Mouse (Mus musculus): ENCODE results near the gene Arhgap4.
A peak's percentile ranks its signal among the peaks of the same experiment; 100 is the strongest.

Gene Arhgap4

DNA sequence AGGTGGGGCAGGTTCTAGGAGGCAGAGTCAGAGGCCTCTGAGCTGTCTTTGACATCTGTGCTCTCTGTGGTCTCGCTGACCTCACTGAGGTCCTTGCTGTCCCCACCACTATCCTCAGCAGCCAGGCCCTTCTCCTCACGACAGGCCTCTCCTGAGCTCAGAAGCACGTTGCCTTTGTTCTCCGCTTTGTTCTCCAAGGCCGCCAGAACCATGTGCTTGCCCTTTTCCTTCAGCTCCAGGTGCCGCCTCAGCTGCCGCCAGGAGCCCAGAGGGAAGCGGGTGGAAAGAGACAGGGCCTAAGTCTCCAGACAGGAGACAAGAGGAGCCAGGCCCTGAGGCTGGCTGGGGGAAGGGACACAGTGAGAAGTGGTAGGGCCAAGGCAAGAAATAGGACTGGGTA, 4.7 kb downstream of the Arhgap4 start:
- no peak for DNase-seq (ENCODE audit: extremely low read depth, insufficient read length, low spot score)

DNA sequence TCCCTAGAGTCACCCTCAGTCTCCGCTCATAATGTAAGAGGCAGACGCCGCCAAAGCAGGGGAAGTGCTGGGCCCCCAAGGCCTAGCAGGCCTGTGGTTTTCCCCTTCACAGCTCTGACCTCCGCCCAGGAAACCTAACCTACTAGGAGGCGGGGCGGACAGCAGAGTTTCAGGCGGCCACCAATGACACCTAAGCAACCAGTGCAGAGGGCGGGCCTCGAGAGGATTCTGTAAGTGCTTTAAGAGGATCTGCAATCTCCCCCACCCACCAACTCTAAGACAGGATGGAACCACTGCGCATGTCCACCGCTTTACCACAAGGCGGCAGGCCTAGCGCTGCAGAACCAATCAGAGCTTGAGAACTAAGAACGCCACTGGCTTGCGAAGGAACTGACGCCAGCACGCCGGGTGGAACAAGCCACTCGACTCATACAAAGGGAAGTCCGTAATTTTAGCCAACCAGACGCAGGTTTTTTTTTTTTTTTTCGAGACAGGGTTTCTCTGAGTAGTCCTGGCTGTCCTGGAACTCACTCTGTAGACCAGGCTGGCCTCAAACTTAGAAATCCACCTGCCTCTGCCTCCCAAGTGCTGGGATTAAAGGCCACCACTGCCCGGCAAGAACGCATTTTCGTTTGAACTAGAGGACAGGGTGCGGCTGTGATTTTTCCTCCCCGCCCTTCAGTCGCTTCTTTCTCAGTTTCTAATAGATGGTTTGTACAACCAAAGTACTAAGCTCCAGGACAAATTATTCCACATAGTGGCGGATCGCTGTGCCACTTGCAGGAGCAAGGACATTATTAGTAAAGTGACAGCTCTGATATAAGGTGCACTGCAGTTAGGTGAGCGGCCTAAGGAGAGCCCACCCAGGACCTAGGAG, 6.6 kb downstream of the Arhgap4 start:
- DNase-seq (ENCODE audit: extremely low read depth, insufficient read length, low spot score): peak; percentile 89

DNA sequence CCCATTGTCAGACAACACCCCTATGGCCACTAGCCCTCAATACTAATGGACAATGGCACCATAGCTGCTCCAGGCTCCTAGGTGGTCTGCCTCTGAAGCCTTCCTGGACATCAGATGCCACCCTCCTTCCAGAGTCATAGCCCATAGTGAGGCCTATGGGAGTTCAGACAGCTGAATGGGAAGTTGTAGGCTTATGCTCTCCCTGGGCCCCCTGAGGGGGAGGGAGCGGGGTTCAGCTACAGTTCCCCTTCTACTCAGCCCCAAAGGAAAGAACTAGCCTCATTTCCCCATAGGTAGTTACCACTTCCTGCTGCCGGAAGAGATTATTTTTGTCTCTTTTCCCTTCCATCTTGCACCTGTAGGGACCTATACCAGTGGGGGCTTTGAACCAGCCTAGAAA, 10.1 kb downstream of the Arhgap4 start:
- no peak for DNase-seq (ENCODE audit: extremely low read depth, insufficient read length, low spot score)

DNA sequence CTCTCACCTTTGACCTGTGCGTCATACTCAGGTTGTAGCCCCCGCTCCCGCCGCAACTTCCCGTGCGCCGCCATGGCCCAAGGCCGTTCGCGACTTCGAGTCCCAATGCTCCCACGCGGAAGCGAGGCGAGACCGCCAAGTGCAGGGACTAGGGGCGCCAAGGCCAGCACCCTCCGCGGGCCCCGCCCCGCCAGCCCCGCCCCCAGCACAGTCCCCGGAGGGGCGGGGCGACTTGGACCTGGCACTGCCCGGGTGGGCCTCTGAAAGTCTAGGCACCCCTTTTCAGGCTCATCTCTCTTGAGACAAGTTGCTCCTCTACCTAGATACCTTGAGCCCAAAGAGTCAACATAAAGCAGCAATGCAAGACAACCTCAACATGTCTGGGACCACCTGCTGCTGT, 10.5 kb downstream of the Arhgap4 start:
- DNase-seq (ENCODE audit: extremely low read depth, insufficient read length, low spot score): no peak

DNA sequence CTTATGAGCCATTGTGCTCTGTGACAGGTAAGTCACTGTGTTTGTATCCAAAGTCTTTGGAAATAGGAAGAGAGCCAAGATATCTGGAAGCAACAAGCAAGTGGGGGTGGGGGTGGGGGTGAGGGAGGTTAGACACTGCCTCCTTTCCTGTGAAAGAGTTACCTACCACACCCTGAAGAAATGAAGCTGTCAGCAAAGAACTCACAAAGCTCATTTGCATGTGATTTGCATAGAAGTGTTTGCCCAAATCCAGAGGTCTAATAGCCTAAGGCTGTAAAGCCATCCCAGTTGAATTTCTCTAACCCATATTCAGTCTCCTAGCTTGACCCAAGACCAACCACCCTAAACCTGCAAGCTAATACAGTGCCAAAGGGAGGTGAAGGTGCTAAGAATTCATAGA, 11.2 kb downstream of the Arhgap4 start:
- DNase-seq (ENCODE audit: extremely low read depth, insufficient read length, low spot score): no peak

DNA sequence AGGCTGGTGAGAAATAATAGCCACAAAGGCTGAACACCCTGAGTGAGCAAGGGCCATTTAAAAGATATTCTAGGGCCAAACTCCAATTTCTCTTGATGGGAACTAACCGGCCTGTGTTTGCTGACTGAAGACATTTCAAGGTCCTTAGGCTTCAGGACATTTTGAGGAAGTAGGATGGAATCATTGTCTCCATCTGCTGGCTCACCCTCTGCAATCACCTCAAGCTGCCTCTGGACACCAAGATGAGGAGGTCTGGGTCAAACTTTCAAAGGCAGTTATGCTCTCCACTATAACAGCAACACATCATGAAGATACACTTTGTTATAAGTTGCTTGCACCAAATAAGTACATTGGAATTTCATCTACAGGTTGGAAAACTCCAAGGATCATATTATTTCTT, 11.6 kb downstream of the Arhgap4 start:
- no peak for DNase-seq (ENCODE audit: extremely low read depth, insufficient read length, low spot score)

DNA sequence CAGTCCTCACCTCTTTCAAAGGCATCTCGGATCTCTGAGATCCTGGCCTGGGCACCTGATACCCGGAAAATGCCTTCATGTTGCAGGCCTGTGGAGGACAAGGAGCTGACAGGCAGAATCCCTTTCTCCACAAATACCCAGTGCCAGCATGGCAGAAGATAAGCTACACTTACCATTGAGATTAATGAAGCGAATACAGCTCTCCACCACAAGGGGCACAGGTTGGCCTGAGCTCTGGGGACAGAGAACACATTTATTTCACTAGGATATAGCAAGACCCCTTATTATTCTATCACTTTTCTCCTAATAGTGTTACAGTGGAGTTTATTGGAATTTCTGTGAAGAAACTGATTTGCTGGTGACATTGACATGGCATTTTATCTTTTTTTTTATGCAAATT, 23.7 kb downstream of the Arhgap4 start:
- DNase-seq (ENCODE audit: extremely low read depth, insufficient read length, low spot score): no peak

DNA sequence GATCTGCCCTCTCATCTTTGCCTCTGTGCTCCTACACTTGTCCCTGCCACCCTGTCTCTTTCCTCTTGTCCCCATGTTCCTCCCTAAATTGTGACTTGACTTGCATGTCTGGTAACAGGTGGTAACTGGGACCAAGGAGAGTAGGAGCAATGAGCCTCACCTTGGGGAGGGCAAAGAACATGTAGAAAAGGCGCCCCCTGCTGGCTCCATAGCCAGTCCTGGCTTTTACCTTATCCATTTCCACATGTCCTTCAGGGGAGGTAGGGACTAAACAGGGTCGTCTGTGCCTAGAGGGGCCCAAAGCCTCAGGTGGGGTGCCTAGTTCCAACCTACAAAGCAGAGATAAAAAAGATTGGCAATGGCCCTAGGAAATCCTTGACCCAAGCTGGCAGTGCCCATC, 26.0 kb downstream of the Arhgap4 start, which contains the start of gene L1cam:
Gene L1cam (minus strand): TSS at position 387 of the 400 bp plus-strand sequence.
- DNase-seq (ENCODE audit: extremely low read depth, insufficient read length, low spot score): no peak

DNA sequence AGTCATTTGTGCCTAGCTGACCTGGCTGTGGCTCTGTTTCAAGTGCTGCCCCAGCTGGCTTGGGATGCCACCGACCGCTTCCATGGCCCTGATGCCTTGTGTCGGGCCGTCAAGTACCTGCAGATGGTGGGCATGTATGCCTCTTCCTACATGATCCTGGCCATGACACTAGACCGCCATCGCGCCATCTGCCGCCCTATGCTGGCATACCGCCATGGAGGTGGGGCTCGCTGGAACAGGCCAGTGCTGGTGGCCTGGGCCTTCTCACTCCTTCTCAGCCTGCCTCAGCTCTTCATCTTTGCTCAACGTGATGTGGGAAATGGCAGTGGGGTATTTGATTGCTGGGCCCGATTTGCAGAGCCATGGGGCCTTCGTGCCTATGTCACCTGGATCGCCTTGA, 28.8 kb downstream of the Arhgap4 start:
- DNase-seq (ENCODE audit: extremely low read depth, insufficient read length, low spot score): no peak

DNA sequence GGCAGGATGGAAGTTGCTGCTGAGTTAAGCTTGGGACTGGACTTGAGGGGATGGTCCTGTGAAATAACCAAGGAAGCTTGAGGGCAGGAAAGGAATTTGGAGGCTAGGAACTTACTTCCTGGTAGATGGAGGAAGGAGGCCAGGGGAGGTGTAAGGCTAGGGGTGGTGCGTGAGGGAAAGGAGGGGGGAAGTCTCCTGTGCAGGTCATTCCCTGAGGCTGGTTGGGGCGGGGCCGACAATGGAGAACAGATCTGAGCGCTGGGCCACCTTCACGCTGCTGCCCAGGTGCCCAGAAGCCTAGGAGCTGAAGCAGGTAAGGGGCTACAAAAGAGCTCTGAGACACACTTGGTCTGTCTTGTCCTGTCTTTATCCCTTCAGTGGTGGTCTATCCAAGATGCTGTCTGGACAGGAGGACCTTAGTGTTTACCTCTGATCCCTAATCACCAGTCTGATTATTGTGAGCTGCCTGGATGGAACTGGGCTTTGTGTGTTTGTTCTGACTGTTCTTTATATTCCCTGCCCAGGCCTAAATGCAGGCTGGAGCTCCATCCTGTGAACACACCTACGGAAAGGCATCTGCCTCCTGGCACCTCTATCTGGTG, 30.0 kb downstream of the Arhgap4 start, which contains the start of gene Avpr2:
Gene Avpr2 (plus strand): TSS at position 552 of the 602 bp plus-strand sequence.
- DNase-seq (ENCODE audit: extremely low read depth, insufficient read length, low spot score): no peak

DNA sequence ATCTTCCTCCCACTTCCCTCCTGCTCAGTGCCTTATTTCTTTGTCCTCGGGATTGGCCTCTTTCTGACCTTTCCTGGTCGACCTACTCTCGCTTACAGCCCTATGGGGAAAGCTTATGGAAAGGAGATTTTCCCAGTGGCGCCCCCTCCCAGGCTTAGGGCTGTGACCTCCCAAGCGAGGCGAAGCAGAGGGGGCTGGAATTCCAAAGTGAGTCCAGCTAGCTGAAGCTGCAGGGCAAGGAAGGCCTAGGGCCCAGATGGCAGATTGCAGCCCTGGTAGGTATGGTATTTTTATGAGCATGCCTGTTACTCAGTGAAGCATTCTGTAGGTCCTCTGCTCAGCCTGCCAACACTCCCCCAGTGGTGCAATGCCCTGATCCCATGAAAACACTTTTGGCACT, 40.2 kb downstream of the Arhgap4 start:
- DNase-seq (ENCODE audit: extremely low read depth, insufficient read length, low spot score): no peak

DNA sequence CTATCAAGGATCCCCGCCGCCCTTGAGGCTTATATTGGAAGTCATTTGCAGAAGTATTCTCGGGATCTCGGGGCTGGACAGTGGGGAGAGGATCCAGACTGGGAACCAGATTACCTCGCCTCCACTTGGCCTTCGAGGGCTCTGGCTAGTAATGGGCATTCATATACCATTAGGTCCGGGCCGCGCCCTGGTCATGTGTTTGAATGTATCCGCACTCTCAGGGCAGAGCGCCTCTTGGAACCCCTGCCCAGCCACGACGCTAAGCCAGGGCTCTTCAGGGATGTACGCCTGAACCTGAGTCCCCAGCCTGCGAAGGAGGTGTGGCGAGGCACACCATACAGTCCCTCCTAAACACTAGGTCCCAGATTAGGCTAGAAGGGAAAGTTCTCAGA, 40.6 kb downstream of the Arhgap4 start:
- no peak for DNase-seq (ENCODE audit: extremely low read depth, insufficient read length, low spot score)

DNA sequence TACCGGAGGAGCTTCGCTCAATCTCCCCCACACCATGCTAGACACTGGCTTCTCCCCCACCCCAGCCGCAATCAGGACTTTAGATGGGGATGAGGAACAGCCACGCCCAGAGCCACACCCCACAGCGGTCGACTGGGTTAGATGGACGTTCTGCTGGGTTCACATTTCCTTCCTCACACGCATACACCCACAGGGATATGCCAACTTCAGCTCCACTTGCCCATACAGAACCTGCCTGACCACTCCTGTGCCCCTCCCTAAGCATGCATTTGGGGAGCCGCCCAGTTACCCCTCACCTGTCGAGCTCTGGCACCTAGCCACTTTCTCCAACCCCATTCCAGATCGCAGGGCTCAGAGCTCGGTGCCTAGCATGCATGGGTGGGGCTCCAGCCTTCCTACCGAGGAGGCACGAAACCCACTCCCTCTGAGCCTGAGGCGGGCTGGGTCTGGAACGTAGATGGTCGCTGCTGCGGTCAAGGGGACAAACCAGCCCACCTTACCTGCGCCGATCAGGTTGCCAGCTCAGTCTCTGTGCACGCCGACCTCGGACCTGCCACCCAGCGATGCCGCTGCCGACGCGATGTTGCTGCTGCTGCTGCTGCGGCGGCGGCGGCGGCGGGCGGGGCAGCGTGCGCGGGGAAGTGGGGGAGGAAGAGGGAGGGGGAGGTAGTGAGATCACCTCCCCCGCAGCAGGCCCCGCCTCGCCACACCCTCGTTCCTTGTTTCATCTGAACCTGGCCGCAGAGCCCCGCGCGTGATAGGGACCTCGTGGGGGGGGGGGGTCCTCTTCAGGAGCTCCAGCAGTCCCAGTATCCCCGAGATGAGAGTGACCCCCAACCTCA, 41.3 kb downstream of the Arhgap4 start:
- no peak for DNase-seq (ENCODE audit: extremely low read depth, insufficient read length, low spot score)

DNA sequence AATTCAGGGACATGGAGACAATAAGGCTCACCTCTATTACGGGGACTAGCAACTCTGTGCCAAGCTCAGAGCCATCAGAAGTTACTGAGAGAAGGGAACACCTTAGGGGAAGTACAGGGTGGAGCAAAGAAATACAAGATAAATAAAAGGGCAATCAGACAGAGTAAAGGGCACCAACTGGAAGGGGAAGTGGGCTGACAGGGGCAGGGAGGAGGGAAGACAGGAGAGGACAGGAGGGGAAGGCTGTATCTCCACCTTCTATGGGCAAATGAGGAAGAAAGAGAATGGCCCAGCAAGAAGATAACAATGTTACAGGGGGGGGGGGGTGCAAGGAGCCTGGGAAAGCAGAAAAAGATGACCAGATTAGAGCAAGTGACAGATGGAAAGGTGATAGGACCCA, 44.7 kb downstream of the Arhgap4 start:
- DNase-seq (ENCODE audit: extremely low read depth, insufficient read length, low spot score): no peak

DNA sequence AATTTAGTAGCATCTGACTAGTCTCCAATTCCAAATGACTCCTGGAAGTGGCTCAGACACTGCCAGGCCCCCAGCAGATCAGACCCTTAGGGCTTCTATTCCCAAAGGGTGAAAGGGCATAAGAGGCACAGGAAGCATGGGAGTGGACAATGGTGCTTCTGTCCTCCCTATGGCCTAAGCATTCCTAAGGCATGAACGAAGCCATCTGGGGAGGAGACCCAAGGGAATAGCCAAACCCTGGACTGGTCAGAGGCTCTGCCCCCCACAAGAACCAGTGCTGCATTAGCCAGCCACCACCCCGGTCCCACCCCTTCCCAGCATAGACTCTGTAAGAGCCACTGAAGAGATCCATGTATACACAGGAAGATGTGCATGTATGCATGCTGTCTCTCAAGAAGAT, 45.8 kb downstream of the Arhgap4 start:
- DNase-seq (ENCODE audit: extremely low read depth, insufficient read length, low spot score): peak; percentile 61

DNA sequence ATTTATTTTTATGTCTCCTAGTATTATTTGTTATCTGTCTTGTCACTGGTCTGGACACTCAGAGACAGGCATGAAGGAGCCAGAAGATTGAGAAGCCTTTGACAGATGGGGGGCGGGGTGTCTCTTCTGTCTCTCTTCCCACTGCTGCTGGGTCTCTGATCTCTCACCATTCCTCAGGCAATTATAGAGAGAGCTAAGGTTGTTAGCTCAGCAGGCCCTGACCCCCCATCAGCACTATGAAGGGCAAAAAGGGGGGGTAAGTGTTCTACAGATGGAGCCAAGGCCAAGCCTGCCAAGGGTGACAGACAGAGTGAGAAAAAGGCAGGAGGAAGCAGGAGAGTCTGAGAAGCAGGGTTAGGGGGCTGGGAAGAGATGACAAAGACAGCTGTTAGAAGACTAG, 49.7 kb downstream of the Arhgap4 start:
- DNase-seq (ENCODE audit: extremely low read depth, insufficient read length, low spot score): no peak

DNA sequence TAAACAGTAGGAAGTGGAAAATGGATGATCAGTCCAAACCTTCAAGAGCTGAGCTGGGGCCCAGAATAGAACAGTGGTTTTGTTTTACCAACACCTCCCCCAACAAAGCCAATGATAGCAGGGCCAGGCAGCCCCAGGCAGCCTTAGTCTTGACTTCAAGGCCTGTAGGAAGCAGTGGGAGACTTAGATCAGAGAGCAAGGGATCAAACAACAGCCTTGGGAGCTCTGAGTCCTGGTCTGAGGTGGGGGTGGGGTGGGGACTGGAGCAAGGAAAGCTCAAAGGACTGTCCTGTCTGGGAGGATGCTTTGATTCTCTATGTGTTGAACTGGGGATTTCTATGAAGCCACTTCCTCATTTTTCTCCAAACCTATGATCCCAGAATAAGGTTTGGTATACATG, 50.2 kb downstream of the Arhgap4 start:
- DNase-seq (ENCODE audit: extremely low read depth, insufficient read length, low spot score): no peak

DNA sequence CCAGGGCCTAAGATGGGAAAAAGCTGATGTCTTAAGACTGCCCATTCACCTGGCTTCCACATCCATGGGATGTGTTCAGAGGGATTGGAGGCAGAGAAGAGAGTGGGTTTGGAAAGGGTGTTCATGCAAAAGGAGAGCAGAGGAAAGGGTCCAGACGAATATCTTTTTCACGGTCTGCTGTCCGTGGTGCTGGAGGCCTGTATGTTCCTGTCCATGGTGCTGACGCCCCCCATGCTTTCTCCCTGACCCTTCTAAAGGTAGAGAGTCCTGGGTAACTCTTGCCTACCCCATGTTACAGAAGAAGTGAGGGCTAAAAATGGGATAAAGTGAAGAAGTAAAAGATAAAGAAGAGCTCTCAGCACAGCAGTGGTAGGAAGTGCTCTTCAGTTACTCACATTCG, 52.3 kb downstream of the Arhgap4 start:
- DNase-seq (ENCODE audit: extremely low read depth, insufficient read length, low spot score): no peak

DNA sequence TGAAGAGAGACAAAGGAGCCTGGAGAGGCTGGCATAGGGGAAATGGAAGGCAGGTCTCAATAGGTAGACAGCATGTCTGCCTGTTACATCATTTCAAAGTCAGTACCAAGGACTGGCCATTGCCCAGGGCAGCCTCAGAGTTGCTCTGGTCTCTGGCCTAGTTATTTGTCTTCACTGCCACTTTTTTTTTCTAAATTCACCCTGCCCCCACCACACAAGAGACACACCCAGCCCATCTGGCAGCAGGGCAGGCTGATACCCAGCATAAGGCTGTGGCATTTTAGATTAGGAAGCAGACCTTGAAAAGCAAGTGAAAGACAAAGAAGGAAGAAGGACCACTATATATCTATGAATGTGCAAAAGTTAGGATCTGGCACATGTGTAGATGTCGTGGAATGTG, 53.8 kb downstream of the Arhgap4 start:
- no peak for DNase-seq (ENCODE audit: extremely low read depth, insufficient read length, low spot score)

DNA sequence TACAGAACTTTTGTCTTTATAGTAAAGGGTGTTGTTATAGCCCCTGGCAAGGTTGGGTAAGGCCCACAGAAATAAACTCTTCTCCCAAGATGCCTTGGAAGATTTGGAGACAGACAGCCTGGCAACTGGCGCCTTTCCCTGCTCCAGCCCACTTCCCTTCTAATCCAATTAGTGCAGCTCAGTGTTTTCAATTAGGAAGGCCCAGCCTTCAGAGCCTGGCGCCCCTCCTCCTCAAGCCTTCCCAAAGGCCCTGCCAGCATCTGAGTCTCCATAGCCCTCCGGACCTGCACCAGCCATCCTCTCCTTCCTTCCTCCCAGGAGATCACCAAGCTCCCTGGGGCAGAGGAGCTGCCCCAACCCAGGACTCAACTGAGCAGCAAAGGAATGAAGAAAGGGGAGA, 54.4 kb downstream of the Arhgap4 start:
- no peak for DNase-seq (ENCODE audit: extremely low read depth, insufficient read length, low spot score)

DNA sequence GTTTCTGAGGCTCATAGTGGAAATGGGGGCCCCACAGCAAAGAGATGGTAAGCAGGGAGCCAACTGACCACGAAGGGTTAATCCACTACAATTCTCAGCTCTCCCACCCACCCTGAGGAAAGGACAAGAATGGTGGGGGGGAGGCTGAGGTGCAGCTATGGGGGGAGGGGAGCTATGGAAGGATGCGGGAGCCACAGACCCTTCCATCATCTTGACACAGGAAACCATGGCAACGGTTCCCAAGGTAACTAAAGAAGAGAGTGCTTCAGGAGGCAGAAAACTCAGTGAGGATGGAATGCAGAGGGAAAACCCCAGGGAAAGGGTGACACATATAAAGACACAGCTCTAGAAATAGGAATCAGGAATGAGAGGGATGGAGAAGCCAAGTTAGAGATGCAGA, 57.0 kb downstream of the Arhgap4 start:
- no peak for DNase-seq (ENCODE audit: extremely low read depth, insufficient read length, low spot score)

DNA sequence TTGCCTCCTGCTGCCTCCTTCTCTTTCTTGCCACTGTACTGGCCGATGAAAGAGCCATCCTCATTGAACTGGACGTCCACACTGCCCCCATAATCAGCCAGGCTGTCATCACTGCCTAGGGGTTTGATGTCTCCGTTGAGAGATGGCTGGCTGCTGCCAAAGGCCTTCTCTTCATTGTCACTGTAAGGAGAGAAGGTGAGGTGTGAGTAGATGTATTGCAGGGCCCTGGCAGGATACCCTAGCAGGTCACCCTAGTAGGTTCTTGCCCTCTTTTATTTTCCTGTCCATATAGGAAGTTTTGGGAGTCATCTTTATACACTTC, 66.6 kb downstream of the Arhgap4 start:
- no peak for DNase-seq (ENCODE audit: extremely low read depth, insufficient read length, low spot score)
